Mouse (Mus musculus): ENCODE data around the gene Gcdh. TPM values are rescaled to one million over a fixed set of nuclear protein-coding genes. Genes with fewer than 3 reads are reported as not detected.

Gene Gcdh
- polyA plus RNA-seq, 1 experiment from 2014 or later: 36.4 TPM

GRCm38 (mm10) chr8:84839875-84840247 lies 53.9 kb downstream of the Gcdh start:
- peaks cover 34% of the 10 kb centered on the region for H3K4me1 ChIP-seq (replicated peaks)
- peak overlapping the region; percentile 73 for H3K4me2 ChIP-seq
- under 1% methylated on average over 7 of the region's 7 CpGs for WGBS
- H3K36me3 ChIP-seq: peaks cover 76% of the 10 kb centered on the region
- H3K4me3 ChIP-seq: peak overlapping the region; percentile 82
- ATAC-seq (replicated peaks; ENCODE audit: insufficient number of reproducible peaks, insufficient read depth, low FRiP score, low read depth): no peak
- H3K9me3 ChIP-seq (replicated peaks): no peaks in the 10 kb centered on the region
- no peaks in the 10 kb centered on the region for H3K27me3 ChIP-seq
- peak overlapping the region; percentile 92 for H3K27ac ChIP-seq
- H3K9ac ChIP-seq: peak overlapping the region; percentile 87

- Histone ChIP-seq H3K4me1 (replicated peaks) (peaks cover 34% of the 10 kb centered on the region), H3K4me2 (peak overlapping the region; percentile 73), H3K4me3 (peak overlapping the region; percentile 82), H3K9ac (no peak overlapping the region; the same call in 1 of the 2 replicates), H3K27me3 (no peaks in the 10 kb centered on the region), H3K36me3 (peaks cover 76% of the 10 kb centered on the region), H3K27ac (no peak overlapping the region), H3K9me3 (replicated peaks) (no peaks in the 10 kb centered on the region)
- 88% methylated on average over 2 of the region's 2 CpGs for WGBS
- no peak for ATAC-seq (replicated peaks; ENCODE audit: insufficient number of reproducible peaks, insufficient read depth, low FRiP score, low read depth)
Measured at GRCm38 (mm10) chr8:84839411-84839810, 54.3 kb downstream of the Gcdh start.

- ATAC-seq (replicated peaks; ENCODE audit: insufficient number of reproducible peaks, insufficient read depth, low FRiP score, low read depth): no peak
- H3K27ac ChIP-seq: no peak overlapping the region
- H3K4me1 ChIP-seq (replicated peaks): peaks cover 34% of the 10 kb centered on the region
- H3K36me3 ChIP-seq: peaks cover 74% of the 10 kb centered on the region
- H3K4me3 ChIP-seq: no peak overlapping the region
- WGBS: 75% methylated on average over 5 of the region's 5 CpGs
- no peaks in the 10 kb centered on the region for H3K27me3 ChIP-seq
- no peak overlapping the region for H3K4me2 ChIP-seq
- no peak overlapping the region for H3K9ac ChIP-seq
- no peaks in the 10 kb centered on the region for H3K9me3 ChIP-seq (replicated peaks)
Measured at GRCm38 (mm10) chr8:84838513-84838912, 55.2 kb downstream of the Gcdh start.

- 79% methylated on average over 15 of the region's 15 CpGs for WGBS
Measured at GRCm38 (mm10) chr8:84837912-84838470, 55.7 kb downstream of the Gcdh start.

GRCm38 (mm10) chr8:84837149-84837911 lies 56.4 kb downstream of the Gcdh start:
- ATAC-seq (replicated peaks; ENCODE audit: insufficient number of reproducible peaks, insufficient read depth, low FRiP score, low read depth): no peak

More at GRCm38 (mm10) chr8:84837912-84838470, 55.7 kb downstream of the Gcdh start:
- ATAC-seq (replicated peaks; ENCODE audit: insufficient number of reproducible peaks, insufficient read depth, low FRiP score, low read depth): no peak
- Histone ChIP-seq H3K9me3 (replicated peaks) (no peaks in the 10 kb centered on the region), H3K9ac (no peak overlapping the region), H3K36me3 (peaks cover 69% of the 10 kb centered on the region), H3K27ac (no peak overlapping the region), H3K4me2 (no peak overlapping the region), H3K4me3 (no peak overlapping the region), H3K27me3 (no peaks in the 10 kb centered on the region), H3K4me1 (replicated peaks) (peaks cover 34% of the 10 kb centered on the region)

More at GRCm38 (mm10) chr8:84837149-84837911, 56.4 kb downstream of the Gcdh start:
- Histone ChIP-seq H3K4me2 (no peak overlapping the region), H3K36me3 (peaks cover 62% of the 10 kb centered on the region), H3K4me1 (replicated peaks) (peaks cover 38% of the 10 kb centered on the region), H3K4me3 (no peak overlapping the region), H3K27ac (no peak overlapping the region), H3K9me3 (replicated peaks) (no peaks in the 10 kb centered on the region), H3K27me3 (no peaks in the 10 kb centered on the region), H3K9ac (no peak overlapping the region)
- 53% methylated on average over 8 of the region's 8 CpGs for WGBS

Small RNA genes lying within 50 kb of the gene (microRNA-seq; reads per million reads assigned to microRNA genes)
- gene Gm24197 (not detected), gene Mir7069 (2.1 reads per million, percentile 2 among the genes with 10 or more reads in this experiment)

Other genes starting within 250 kb of the Gcdh start
- gene Ier2, start 231.1 kb downstream of the Gcdh start, polyA plus RNA-seq (2015; fragmentation: Nextera tagmentation; extraction: Ambion mirVana): 34.9 and 50.5 TPM in 2 replicates
- gene Trmt1, start 207.6 kb downstream of the Gcdh start, polyA plus RNA-seq (2015; fragmentation: Nextera tagmentation; extraction: Ambion mirVana): 40.6 and 47.4 TPM in 2 replicates
- 10.7 and 14.6 TPM in 2 replicates for gene Nacc1, start 206.1 kb downstream of the Gcdh start, polyA plus RNA-seq (2015; fragmentation: Nextera tagmentation; extraction: Ambion mirVana)
- gene Lyl1, start 192.5 kb downstream of the Gcdh start, polyA plus RNA-seq (2015; fragmentation: Nextera tagmentation; extraction: Ambion mirVana): 9.2 and 13.2 TPM in 2 replicates
- gene G430095P16Rik, start 170.9 kb downstream of the Gcdh start, polyA plus RNA-seq (2015; fragmentation: Nextera tagmentation; extraction: Ambion mirVana): 4.5 TPM in 2 replicates
- gene Nfix, start 93.6 kb downstream of the Gcdh start, polyA plus RNA-seq (2015; fragmentation: Nextera tagmentation; extraction: Ambion mirVana): 15.0 and 20.8 TPM in 2 replicates
- 5.8 and 6.4 TPM in 2 replicates for gene Dand5, start 71.1 kb downstream of the Gcdh start, polyA plus RNA-seq (2015; fragmentation: Nextera tagmentation; extraction: Ambion mirVana)
- 45.3 and 46.5 TPM in 2 replicates for gene Gadd45gip1, start 62.4 kb downstream of the Gcdh start, polyA plus RNA-seq (2015; fragmentation: Nextera tagmentation; extraction: Ambion mirVana)
- gene Rad23a, start 53.3 kb downstream of the Gcdh start, polyA plus RNA-seq (2015; fragmentation: Nextera tagmentation; extraction: Ambion mirVana): 107 and 123 TPM in 2 replicates
- 525 and 658 TPM in 2 replicates for gene Calr, start 47.0 kb downstream of the Gcdh start, polyA plus RNA-seq (2015; fragmentation: Nextera tagmentation; extraction: Ambion mirVana)
- gene Farsa, start 36.9 kb downstream of the Gcdh start, polyA plus RNA-seq (2015; fragmentation: Nextera tagmentation; extraction: Ambion mirVana): 44.5 and 62.5 TPM in 2 replicates
- 23.0 and 32.6 TPM in 2 replicates for gene Syce2, start 21.8 kb downstream of the Gcdh start, polyA plus RNA-seq (2015; fragmentation: Nextera tagmentation; extraction: Ambion mirVana)
- 1.1 and 4.9 TPM in 2 replicates for gene Klf1, start 8.0 kb upstream of the Gcdh start, polyA plus RNA-seq (2015; fragmentation: Nextera tagmentation; extraction: Ambion mirVana)
- 4.3 and 7.3 TPM in 2 replicates for gene Dnase2a, start 14.6 kb upstream of the Gcdh start, polyA plus RNA-seq (2015; fragmentation: Nextera tagmentation; extraction: Ambion mirVana)
- 0.09 and 0.41 TPM in 2 replicates for gene Mast1, start 43.4 kb upstream of the Gcdh start, polyA plus RNA-seq (2015; fragmentation: Nextera tagmentation; extraction: Ambion mirVana)
- gene Rtbdn, start 53.1 kb upstream of the Gcdh start, polyA plus RNA-seq (2015; fragmentation: Nextera tagmentation; extraction: Ambion mirVana): 0.26 TPM in 1 of 2 replicates, not detected in the other
- gene Gm49661, start 75.5 kb upstream of the Gcdh start, polyA plus RNA-seq (2015; fragmentation: Nextera tagmentation; extraction: Ambion mirVana): not detected in 2 replicates
- 596 and 644 TPM in 2 replicates for gene Prdx2, start 75.7 kb upstream of the Gcdh start, polyA plus RNA-seq (2015; fragmentation: Nextera tagmentation; extraction: Ambion mirVana)
- 62.9 and 83.7 TPM in 2 replicates for gene Rnaseh2a, start 75.8 kb upstream of the Gcdh start, polyA plus RNA-seq (2015; fragmentation: Nextera tagmentation; extraction: Ambion mirVana)
- 11.0 and 16.6 TPM in 2 replicates for gene Junb, start 84.8 kb upstream of the Gcdh start, polyA plus RNA-seq (2015; fragmentation: Nextera tagmentation; extraction: Ambion mirVana)
- gene Hook2, start 96.7 kb upstream of the Gcdh start, polyA plus RNA-seq (2015; fragmentation: Nextera tagmentation; extraction: Ambion mirVana): 5.3 and 8.8 TPM in 2 replicates
- gene Best2, start 120.6 kb upstream of the Gcdh start, polyA plus RNA-seq (2015; fragmentation: Nextera tagmentation; extraction: Ambion mirVana): not detected in 2 replicates
- 97.7 and 106 TPM in 2 replicates for gene Asna1, start 131.4 kb upstream of the Gcdh start, polyA plus RNA-seq (2015; fragmentation: Nextera tagmentation; extraction: Ambion mirVana)
- 68.4 and 77.2 TPM in 2 replicates for gene Trir, start 132.9 kb upstream of the Gcdh start, polyA plus RNA-seq (2015; fragmentation: Nextera tagmentation; extraction: Ambion mirVana)
- 17.7 and 22.8 TPM in 2 replicates for gene Tnpo2, start 143.0 kb upstream of the Gcdh start, polyA plus RNA-seq (2015; fragmentation: Nextera tagmentation; extraction: Ambion mirVana)
- gene Fbxw9, start 166.1 kb upstream of the Gcdh start, polyA plus RNA-seq (2015; fragmentation: Nextera tagmentation; extraction: Ambion mirVana): 15.4 and 22.2 TPM in 2 replicates
- gene Gm5741, start 174.1 kb upstream of the Gcdh start, polyA plus RNA-seq (2015; fragmentation: Nextera tagmentation; extraction: Ambion mirVana): not detected in 2 replicates
- 46.1 and 52.8 TPM in 2 replicates for gene Dhps, start 177.8 kb upstream of the Gcdh start, polyA plus RNA-seq (2015; fragmentation: Nextera tagmentation; extraction: Ambion mirVana)
- 106 and 110 TPM in 2 replicates for gene Wdr83os, start 186.8 kb upstream of the Gcdh start, polyA plus RNA-seq (2015; fragmentation: Nextera tagmentation; extraction: Ambion mirVana)
- gene Wdr83, start 187.4 kb upstream of the Gcdh start, polyA plus RNA-seq (2015; fragmentation: Nextera tagmentation; extraction: Ambion mirVana): 33.1 and 40.8 TPM in 2 replicates
- 30.6 and 41.2 TPM in 2 replicates for gene Man2b1, start 189.3 kb upstream of the Gcdh start, polyA plus RNA-seq (2015; fragmentation: Nextera tagmentation; extraction: Ambion mirVana)
- 0.81 and 1.5 TPM in 2 replicates for gene Zfp791, start 229.2 kb upstream of the Gcdh start, polyA plus RNA-seq (2015; fragmentation: Nextera tagmentation; extraction: Ambion mirVana)